Mouse (Mus musculus): ENCODE results near the gene Pbx1.

- TF ChIP-seq CTCF (IDR thresholded peaks at IDR 0.05; ENCODE audit: control insufficient read depth, insufficient read depth, low read length) (no peak), POLR2A (IDR thresholded peaks at IDR 0.05; ENCODE audit: borderline replicate concordance, control insufficient read depth, low read depth, low read length) (no peak)
Measured at GRCm38 (mm10) chr1:168236101-168236500, 196.0 kb downstream of the Pbx1 start.
